Mouse (Mus musculus): ENCODE measurements around the gene Srrd. TPM values are rescaled to one million over a fixed set of nuclear protein-coding genes. Genes with fewer than 3 reads are reported as not detected.
"Not testable (repeated sequence)": the region's sequence is repeated elsewhere in the genome, so short reads cannot be mapped to it uniquely, and the experiment has no call there.

The Srrd gene
- total RNA-seq, 2 experiments from 2014 or later, result 21.6 to 23.0 TPM

- peak; percentile 96 to 98 for DNase-seq (ENCODE audit: low spot score in 2 of 2)
- intact Hi-C loops (cut with DNase I), result loop anchor here (1.0 to 5.0 kb wide), 2 partner anchors 17 to 48 kb away; partner anchors contain the start of gene Tpst2
These were observed 17.0 kb downstream of the Srrd start, which contains the start of gene Tfip11 for GRCm38 (mm10) chr5:112325546-112326445. Tfip11 (plus strand) TSS chr5:112326358.

- intact Hi-C loops (cut with DNase I), result loop anchor here (5.0 kb wide), 1 partner anchor 48 kb away; the partner anchor contains the start of gene Tpst2
- no peak for DNase-seq (ENCODE audit: low spot score in 2 of 2)
These were observed 17.9 kb downstream of the Srrd start for GRCm38 (mm10) chr5:112324637-112325545.

GRCm38 (mm10) chr5:112323246-112323645 lies 19.6 kb downstream of the Srrd start:
- intact Hi-C loops (cut with DNase I), result no loop called here
- no peak for DNase-seq (ENCODE audit: low spot score in 2 of 2)

GRCm38 (mm10) chr5:112321376-112321775 lies 21.5 kb downstream of the Srrd start:
- DNase-seq (ENCODE audit: low spot score in 2 of 2), result no peak
- intact Hi-C loops (cut with DNase I), result no loop called here

GRCm38 (mm10) chr5:112320936-112321335 lies 21.9 kb downstream of the Srrd start:
- intact Hi-C loops (cut with DNase I), result no loop called here
- DNase-seq (ENCODE audit: low spot score in 2 of 2), result peak; percentile 81 to 95

- DNase-seq (ENCODE audit: low spot score in 2 of 2), result no peak
- intact Hi-C loops (cut with DNase I), result no loop called here
These were observed 22.5 kb downstream of the Srrd start for GRCm38 (mm10) chr5:112320379-112320778.

- DNase-seq (ENCODE audit: low spot score in 2 of 2); intact Hi-C loops (cut with DNase I): not testable (repeated sequence)
These were observed 23.5 kb downstream of the Srrd start for GRCm38 (mm10) chr5:112319343-112319742.

- no peak for DNase-seq (ENCODE audit: low spot score in 2 of 2)
- intact Hi-C loops (cut with DNase I), result no loop called here
These were observed 25.5 kb downstream of the Srrd start for GRCm38 (mm10) chr5:112317328-112317727.

- DNase-seq (ENCODE audit: low spot score in 2 of 2), result no peak
- intact Hi-C loops (cut with DNase I), result no loop called here
These were observed 26.4 kb downstream of the Srrd start for GRCm38 (mm10) chr5:112316468-112316867.

GRCm38 (mm10) chr5:112313222-112313885 lies 29.5 kb downstream of the Srrd start:
- DNase-seq (ENCODE audit: low spot score in 2 of 2), result no peak
- intact Hi-C loops (cut with DNase I), result no loop called here

- no peak for DNase-seq (ENCODE audit: low spot score in 2 of 2)
- intact Hi-C loops (cut with DNase I), result no loop called here
These were observed 37.0 kb downstream of the Srrd start for GRCm38 (mm10) chr5:112305842-112306241.

GRCm38 (mm10) chr5:112302310-112302709 lies 40.5 kb downstream of the Srrd start:
- intact Hi-C loops (cut with DNase I), result no loop called here
- no peak for DNase-seq (ENCODE audit: low spot score in 2 of 2)

- intact Hi-C loops (cut with DNase I), result no loop called here
- no peak for DNase-seq (ENCODE audit: low spot score in 2 of 2)
These were observed 41.1 kb downstream of the Srrd start for GRCm38 (mm10) chr5:112301694-112302093.

- intact Hi-C loops (cut with DNase I), result no loop called here
- DNase-seq (ENCODE audit: low spot score in 2 of 2), result no peak
These were observed 42.0 kb downstream of the Srrd start for GRCm38 (mm10) chr5:112300721-112301308.

- no peak for DNase-seq (ENCODE audit: low spot score in 2 of 2)
- intact Hi-C loops (cut with DNase I), result no loop called here
These were observed 42.7 kb downstream of the Srrd start for GRCm38 (mm10) chr5:112300112-112300511.

- intact Hi-C loops (cut with DNase I), result no loop called here
- DNase-seq (ENCODE audit: low spot score in 2 of 2), result no peak
These were observed 43.4 kb downstream of the Srrd start for GRCm38 (mm10) chr5:112299399-112299798.

- intact Hi-C loops (cut with DNase I), result no loop called here
- no peak for DNase-seq (ENCODE audit: low spot score in 2 of 2)
These were observed 44.4 kb downstream of the Srrd start for GRCm38 (mm10) chr5:112298226-112298988.

GRCm38 (mm10) chr5:112297257-112297656 lies 45.6 kb downstream of the Srrd start:
- intact Hi-C loops (cut with DNase I), result no loop called here
- no peak for DNase-seq (ENCODE audit: low spot score in 2 of 2)

All from left cerebral cortex, postnatal 14 days (tissue).